Mouse (Mus musculus): ENCODE measurements around the gene Gatad2a.
"Not testable (repeated sequence)": the region's sequence is repeated elsewhere in the genome, so short reads cannot be mapped to it uniquely, and the experiment has no call there.

Gene Gatad2a

GRCm38 (mm10) chr8:69995776-69996588 is at the start of gene Gatad2a:
Gatad2a (minus strand) TSS chr8:69996384.
- DNase-seq, result peak; percentile 100

DNA sequence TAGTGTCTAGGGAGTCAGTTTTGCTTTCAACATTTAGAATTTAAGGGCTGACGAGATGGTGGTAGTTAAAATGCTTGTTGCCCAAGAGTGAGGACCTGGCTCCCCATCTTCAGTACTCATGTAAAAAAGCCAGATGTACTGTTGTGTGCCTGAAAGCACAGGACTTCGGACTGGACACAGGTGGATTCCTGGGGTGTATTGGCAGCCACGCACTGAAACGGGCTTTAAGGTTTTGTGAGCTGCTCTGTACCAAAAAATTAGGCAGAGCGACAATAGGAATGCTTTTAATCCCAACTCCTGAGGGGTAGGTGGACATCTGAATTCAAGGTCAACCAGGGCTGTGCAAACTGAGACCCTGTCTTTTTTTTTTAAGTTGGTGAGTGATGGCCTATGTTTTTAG is 47.8 kb upstream of the Gatad2a start:
- no peak for DNase-seq

GRCm38 (mm10) chr8:70042583-70043455 is 46.6 kb upstream of the Gatad2a start, which contains the start of the genes Mau2 and Sugp1:
Mau2 (minus strand) TSS chr8:70042734.
Sugp1 (plus strand) TSS chr8:70042813.
- peak; percentile 97 for DNase-seq

DNA sequence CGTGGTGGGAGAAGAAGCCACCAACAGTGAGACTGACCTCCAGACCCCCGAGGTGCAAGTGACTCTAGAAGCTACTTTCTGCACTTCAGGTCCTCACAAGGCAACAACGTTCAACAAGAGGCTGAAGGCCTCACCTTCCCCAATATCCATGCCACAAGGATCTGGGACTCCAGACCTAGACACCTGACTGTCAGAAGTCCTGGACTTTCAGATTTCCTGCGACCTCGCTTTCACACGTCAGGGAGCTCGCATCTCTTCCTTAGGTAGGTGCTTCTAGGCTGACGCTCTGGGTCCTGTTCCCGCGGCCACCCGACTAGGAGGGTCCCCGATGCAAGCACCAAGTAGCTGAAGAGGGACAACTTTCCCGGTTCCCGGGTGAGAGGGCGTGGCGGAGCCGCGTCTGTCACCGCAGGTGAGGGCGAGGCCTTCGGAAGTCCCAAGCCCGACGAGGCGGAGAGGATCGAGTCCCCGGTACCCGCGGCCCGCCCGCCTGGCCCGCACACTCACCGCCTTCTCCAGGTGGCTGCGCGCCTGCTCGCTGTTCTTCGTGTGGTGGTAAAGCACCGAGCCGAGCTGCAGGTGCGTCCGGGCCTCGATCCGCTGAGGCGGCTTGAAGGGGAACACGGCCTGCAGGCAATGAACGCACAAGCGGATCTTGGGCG is 45.8 kb upstream of the Gatad2a start:
- peak; percentile 28 for DNase-seq

- DNase-seq, result no peak
These were observed 41.8 kb upstream of the Gatad2a start for GRCm38 (mm10) chr8:70037994-70038393.

DNA sequence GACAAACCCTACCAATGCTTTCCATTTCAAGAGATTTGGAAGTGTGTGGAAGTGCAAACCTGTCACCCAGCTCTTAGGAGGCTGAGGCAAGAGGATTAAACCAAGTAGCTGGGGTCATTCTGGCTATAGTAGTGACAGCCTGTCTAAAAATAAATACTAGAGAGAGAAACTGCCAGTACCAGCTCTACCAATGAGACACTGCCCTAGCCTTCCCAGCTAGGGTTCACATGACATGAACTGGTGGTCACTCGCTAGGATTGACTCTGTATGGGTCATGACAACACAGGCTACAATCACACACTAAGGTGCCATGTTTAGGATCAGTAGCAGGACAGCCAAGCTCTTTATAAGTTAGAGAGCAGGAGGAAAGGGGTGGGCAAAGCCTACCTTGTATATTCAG is 34.1 kb upstream of the Gatad2a start:
- no peak for DNase-seq

DNA sequence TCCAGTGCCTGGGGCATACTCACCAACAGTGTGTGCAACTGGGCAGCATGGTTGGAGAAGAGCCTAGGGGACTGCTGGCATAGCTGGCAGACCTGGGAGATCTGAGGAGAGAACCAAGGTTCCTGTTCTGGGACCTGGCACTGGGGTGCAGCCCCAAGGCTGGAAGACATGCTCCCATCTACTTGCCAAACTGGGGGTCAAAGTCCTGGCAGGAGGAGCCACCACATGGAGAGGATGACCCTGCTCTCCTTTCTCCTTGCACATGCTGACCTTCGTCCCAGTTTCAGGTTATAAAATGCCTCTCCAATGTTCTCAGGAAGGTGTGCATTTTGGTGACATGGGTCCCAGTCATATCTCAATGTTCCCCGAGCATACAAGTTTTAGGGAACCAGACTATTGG is 30.0 kb upstream of the Gatad2a start:
- no peak for DNase-seq

DNA sequence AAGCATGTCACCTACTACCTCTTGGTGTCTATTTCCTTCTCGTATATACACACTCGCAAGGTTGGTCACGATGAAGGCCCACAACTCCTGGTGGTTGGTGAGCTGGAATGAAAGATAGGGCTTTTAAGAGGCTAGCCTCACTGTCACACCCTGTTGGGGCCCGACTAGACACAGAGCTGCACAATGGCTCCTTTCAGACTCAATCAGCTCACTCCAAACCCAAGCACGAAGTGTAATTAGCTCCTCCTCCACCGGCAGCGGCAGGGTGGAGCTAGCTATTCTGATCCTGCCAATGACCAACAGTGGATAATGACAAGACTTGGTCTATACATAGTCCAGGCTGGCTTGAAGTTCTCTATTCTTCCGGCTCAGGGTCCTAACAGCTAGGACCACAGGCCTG is 27.4 kb upstream of the Gatad2a start:
- no peak for DNase-seq

DNA sequence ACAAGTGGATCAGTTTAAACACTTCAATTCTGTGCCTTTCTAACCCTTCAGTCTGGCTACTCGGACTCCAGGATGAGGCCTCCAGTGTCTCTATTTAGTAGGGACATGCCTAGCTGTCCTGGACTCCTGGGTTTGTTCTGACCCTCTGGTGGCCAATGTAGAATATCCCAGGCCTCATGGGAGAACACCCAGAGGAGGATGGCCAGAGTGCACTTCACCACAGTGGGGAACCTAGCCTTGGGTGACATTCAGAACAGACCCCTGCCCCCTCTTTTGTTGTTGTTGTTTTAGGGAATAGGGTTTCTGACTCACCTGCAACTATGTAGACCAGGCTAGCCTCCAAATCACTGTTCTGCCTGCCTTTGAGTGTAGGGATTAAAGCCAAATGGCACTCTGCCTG is 18.8 kb upstream of the Gatad2a start:
- no peak for DNase-seq

- no peak for DNase-seq
These were observed 16.6 kb upstream of the Gatad2a start for GRCm38 (mm10) chr8:70012763-70013162.

DNA sequence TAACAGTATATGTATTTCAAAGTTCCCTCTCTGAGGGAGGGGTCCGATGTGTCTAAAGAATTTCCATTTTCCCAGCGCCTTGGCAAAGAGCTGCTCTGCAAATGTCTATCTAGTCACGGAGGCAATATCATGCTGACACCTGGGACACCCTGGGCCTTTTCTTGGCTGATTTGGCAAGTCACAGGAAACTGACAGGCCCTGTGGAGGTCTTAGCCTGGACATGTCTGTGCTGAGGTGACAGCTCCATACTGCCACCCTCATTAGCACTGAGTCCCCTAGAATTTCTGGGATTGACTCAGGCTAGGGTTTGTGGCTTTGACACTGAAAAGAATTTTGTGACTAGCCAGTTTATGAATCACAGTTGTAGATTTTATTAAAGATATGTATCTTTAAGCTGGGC is 16.2 kb upstream of the Gatad2a start:
- DNase-seq, result no peak

DNA sequence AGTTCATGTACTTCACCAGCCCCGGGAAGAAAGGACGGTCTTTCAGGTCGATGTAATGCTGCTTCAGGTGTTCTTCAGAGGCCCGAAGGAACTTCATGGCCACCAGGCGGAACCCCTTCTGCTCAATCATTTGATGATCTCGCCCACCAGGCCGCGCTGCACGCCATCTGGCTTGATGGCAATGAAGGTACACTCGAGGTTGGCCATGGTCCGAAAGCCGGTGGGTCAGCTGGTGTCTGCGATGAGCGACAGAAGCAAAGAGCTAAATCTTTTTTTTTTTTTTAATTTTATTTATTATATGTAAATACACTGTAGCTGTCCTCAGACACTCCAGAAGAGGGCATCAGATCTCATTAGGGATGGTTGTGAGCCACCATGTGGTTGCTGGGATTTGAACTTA is 14.6 kb upstream of the Gatad2a start:
- DNase-seq, result not testable (repeated sequence)

DNA sequence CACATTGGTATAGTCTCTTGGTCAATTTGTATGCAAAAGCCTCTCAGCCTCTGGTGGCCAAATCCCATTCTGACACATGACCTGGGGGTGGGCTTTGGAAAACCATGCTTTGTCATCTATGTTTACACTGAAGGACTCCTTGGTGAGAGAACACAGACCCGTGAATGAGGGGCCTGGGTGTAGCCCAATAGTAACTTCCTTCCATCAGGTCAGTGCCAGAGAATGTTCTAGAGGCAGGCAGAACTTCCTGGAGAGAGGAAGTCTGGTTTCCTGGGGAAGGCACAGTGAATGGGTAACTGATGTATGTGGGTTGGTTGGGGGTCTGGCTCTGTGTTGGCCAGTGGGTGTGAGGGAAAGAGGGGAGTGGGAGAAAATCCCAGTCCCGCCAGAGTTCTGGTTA is 9.0 kb upstream of the Gatad2a start:
- DNase-seq, result peak; percentile 82

DNA sequence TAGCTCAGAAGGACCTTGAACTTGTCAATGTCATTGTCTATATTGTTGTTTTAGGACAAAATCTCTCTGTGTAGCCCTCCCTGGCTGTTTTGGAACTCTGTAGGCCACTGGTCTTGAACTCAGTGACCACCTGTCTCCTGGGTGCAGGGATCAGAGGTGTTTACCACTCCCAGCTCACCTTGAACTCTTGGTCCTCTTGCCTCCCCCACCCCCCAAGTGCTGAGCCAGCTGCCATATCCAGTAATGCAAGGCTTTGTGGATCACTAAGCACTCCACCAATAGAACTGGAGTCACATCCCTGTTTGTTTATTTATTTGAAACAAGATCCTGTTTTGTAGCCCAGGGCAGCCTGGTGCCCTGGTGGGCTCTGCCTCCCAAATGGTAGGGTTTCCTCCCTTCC is 8.2 kb upstream of the Gatad2a start:
- DNase-seq, result no peak

GRCm38 (mm10) chr8:70003204-70003657 is 7.0 kb upstream of the Gatad2a start:
- no peak for DNase-seq

GRCm38 (mm10) chr8:70001892-70002191 is 5.7 kb upstream of the Gatad2a start:
- not testable (repeated sequence) for DNase-seq

- DNase-seq, result peak; percentile 94
These were observed 5.2 kb upstream of the Gatad2a start for GRCm38 (mm10) chr8:70001176-70001891.

DNA sequence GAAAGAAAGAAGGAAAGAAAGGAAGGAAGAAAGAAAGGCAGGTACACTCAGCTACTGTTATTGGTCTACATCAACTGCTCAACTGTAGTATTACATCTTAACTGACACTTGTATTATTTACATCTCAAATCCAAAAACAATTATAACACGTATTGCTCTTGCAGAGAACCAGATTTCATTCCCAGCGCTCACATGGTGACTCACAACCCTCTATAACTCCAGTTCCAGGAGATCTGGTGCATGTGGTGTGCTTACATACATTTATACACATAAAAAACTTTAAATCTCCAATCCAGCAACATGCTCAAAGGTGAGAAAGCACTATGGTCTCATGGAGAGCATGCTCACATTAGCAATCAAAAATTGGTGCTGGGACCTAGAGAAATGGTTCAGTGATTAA is 4.0 kb upstream of the Gatad2a start:
- no peak for DNase-seq

DNA sequence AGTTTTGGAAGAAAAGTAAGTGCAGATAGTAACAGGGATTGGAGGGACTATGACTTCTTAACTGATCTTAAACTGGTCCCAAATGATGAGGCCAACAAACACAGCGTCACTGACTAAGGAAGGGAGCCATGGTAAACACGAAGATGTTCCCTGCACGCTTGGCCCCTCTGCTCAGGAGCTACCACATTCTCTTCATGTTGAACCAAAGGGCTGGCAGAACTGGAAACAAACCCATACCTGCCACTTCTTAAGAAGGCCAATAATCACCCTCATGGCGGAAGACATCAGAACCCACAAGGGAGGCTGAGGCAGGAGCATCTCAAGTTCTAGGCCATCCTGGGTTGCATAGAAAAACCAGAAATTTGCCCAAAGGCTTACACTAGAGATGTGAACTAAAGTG is 3.1 kb upstream of the Gatad2a start:
- no peak for DNase-seq

- DNase-seq, result no peak
These were observed 2.5 kb upstream of the Gatad2a start for GRCm38 (mm10) chr8:69998706-69999105.

- no peak for DNase-seq
These were observed 553 bp upstream of the Gatad2a start for GRCm38 (mm10) chr8:69996589-69997285.

- no peak for DNase-seq
These were observed 785 bp downstream of the Gatad2a start for GRCm38 (mm10) chr8:69995422-69995775.

Measured in lung, postnatal 36 days (tissue).